In the genomic region with DNA sequence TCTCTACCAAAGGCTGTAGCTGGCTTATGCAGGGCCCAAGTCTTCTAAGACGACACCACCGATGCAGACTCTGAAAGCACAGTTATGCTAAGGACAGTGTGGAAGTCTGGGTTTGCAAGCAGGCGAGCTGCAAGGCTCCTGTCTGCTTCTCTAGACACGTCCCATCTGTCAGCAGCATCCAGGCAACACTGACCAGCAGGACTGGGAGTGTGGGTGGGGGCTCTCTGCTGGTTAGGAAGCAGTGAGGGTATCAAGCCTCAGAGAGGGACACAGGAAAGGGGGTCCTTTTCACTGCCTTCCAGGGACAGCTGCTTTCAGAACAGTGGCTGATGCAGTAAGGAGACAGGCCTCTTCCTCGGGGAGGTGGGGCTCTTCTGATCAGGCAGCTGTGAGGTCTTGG, we compare ENCODE assay signal across 15 mouse cellular contexts. TPM values are rescaled to one million over a fixed set of nuclear protein-coding genes. Genes with fewer than 3 reads are reported as not detected.
"Had no signal": no experiment of that assay in that cellular context is flagged by ENCODE, and none has a peak within 500 bp of the region (broad histone marks: within the 10 kb centered on the region; RNA-seq: fewer than 3 reads in every experiment).

No protein-coding gene starts in this region.

- H3K27ac ChIP-seq: limb, embryonic 10.5 days; limb, embryonic 13.5 days; liver, embryonic 12.5 days; liver, embryonic 15.5 days; lung, embryonic 15.5 days; macrophage; midbrain, embryonic 13.5 days had no signal

- H3K27me3 ChIP-seq: liver, embryonic 12.5 days; liver, embryonic 15.5 days; lung, embryonic 15.5 days; midbrain, embryonic 13.5 days had no signal

- H3K4me1 ChIP-seq: liver, embryonic 12.5 days; liver, embryonic 15.5 days; lung, embryonic 15.5 days; midbrain, embryonic 13.5 days had no signal

- DNase-seq: kidney, adult 9 months; kidney, postnatal 25 days; layer of hippocampus, adult 9-11 months; liver; lung, adult 18-20 months; thymus, adult 18-20 months; thymus, postnatal 36 days had no signal

- H3K4me3 ChIP-seq: limb, embryonic 10.5 days; limb, embryonic 13.5 days; liver, embryonic 12.5 days; liver, embryonic 15.5 days; lung, embryonic 15.5 days; midbrain, embryonic 13.5 days had no signal

- H3K36me3 ChIP-seq: limb, embryonic 10.5 days; limb, embryonic 13.5 days; liver, embryonic 12.5 days; liver, embryonic 15.5 days; lung, embryonic 15.5 days; midbrain, embryonic 13.5 days had no signal

RNA-seq across cellular contexts. Expression of a gene that starts 58.7 kb away (rescaled TPM):
- total RNA-seq: megakaryocyte, adult 5-6 weeks had no signal
- polyA plus RNA-seq: macrophage had no signal
